Mouse (Mus musculus) ES-E14 (cell line): ENCODE data around the gene Nfatc2. TPM values are rescaled to one million over a fixed set of nuclear protein-coding genes. Genes with fewer than 3 reads are reported as not detected.

ENCODE experiments used
- DNase-seq: peaks from one replicate; pipeline ENCODE4 v3.0.0-alpha.2; 2013; ENCODE audit warnings: low read depth, low spot score
- H3K27ac ChIP-seq: 2 replicates; pipeline ENCODE4 v1.5.1; 2012; ENCODE audit warnings: low read depth, mild to moderate bottlenecking, low read length, moderate library complexity, mixed read lengths; ENCODE audit not compliant: poor library complexity, insufficient read depth, severe bottlenecking
- H3K36me3 ChIP-seq: 2 replicates; pipeline ENCODE4 v1.6.1; 2012; ENCODE audit warnings: mild to moderate bottlenecking, low read length, moderate library complexity, mixed read lengths; ENCODE audit not compliant: control insufficient read depth, poor library complexity, insufficient read depth, severe bottlenecking
- H3K4me1 ChIP-seq, 2 experiments: fragments of 150-350 bp in 1 of 2; sonication (generic) in 1 of 2; 2 replicates each; pipeline ENCODE4 v1.6.1; 2012; ENCODE audit warnings: low read length in 2 of 2, mild to moderate bottlenecking in 1 of 2, mixed read lengths in 1 of 2; ENCODE audit not compliant: control insufficient read depth in 2 of 2, insufficient read depth in 2 of 2, poor library complexity in 1 of 2
- H3K4me3 ChIP-seq, 2 experiments: fragments of 150-350 bp in 1 of 2; sonication (generic) in 1 of 2; 2 replicates each; pipeline ENCODE4 v1.5.1; 2012; ENCODE audit warnings: low read length in 2 of 2, low read depth in 1 of 2, mild to moderate bottlenecking in 1 of 2, mixed read lengths in 1 of 2; ENCODE audit not compliant: insufficient read depth in 1 of 2, poor library complexity in 1 of 2, severe bottlenecking in 1 of 2
- H3K9ac ChIP-seq: 2 replicates; pipeline ENCODE4 v1.6.1; 2012; ENCODE audit warnings: low read depth, mild to moderate bottlenecking, low read length, mixed read lengths; ENCODE audit not compliant: poor library complexity, insufficient read depth, severe bottlenecking
- H3K9me3 ChIP-seq: fragments of 150-350 bp; sonication (generic); 2 replicates; pipeline ENCODE4 v1.6.1; 2012; ENCODE audit warnings: low read depth, mild to moderate bottlenecking, low read length; ENCODE audit not compliant: control insufficient read depth, insufficient read depth
- CHD2 ChIP-seq: IDR thresholded peaks from 2 replicates; pipeline ENCODE4 v1.6.1; 2014; ENCODE audit warnings: mild to moderate bottlenecking, low read depth, low read length, inconsistent platforms
- HCFC1 ChIP-seq: IDR thresholded peaks from 2 replicates; pipeline ENCODE4 v1.6.1; 2012; ENCODE audit warnings: low read length, inconsistent platforms, borderline replicate concordance; ENCODE audit not compliant: insufficient read depth
- MAFK ChIP-seq: IDR thresholded peaks from 2 replicates; pipeline ENCODE4 v1.6.1; 2014; ENCODE audit warnings: mild to moderate bottlenecking, low read depth, low read length, inconsistent platforms; ENCODE audit not compliant: insufficient read depth
- ZC3H11A ChIP-seq: IDR thresholded peaks from 2 replicates; pipeline ENCODE4 v1.6.1; 2012; ENCODE audit warnings: low read depth, mild to moderate bottlenecking, inconsistent platforms, low read length, borderline replicate concordance
- ZNF384 ChIP-seq: IDR thresholded peaks from 2 replicates; pipeline ENCODE4 v1.6.1; 2012; ENCODE audit warnings: low read depth, low read length, inconsistent platforms
- in situ Hi-C, 2 experiments: fragments of 600-800 bp; cut with MboI; formaldehyde crosslinking; loops; one replicate each; pipeline ENCODE4 v1.15.1; 2025; ENCODE audit warnings: low sequenced_read_pairs in 2 of 2, inconsistent platforms in 1 of 2; ENCODE audit not compliant: unreplicated experiment in 2 of 2
- total RNA-seq: library from RNA; depleted of rRNA; stranded (reverse); fragments of 300-350 nt; gene quantifications from 2 replicates; pipeline ENCODE4 v1.2.3, GENCODE M21; 2012

The Nfatc2 gene
- total RNA-seq, 1 experiment, result 2.0 TPM

DNA sequence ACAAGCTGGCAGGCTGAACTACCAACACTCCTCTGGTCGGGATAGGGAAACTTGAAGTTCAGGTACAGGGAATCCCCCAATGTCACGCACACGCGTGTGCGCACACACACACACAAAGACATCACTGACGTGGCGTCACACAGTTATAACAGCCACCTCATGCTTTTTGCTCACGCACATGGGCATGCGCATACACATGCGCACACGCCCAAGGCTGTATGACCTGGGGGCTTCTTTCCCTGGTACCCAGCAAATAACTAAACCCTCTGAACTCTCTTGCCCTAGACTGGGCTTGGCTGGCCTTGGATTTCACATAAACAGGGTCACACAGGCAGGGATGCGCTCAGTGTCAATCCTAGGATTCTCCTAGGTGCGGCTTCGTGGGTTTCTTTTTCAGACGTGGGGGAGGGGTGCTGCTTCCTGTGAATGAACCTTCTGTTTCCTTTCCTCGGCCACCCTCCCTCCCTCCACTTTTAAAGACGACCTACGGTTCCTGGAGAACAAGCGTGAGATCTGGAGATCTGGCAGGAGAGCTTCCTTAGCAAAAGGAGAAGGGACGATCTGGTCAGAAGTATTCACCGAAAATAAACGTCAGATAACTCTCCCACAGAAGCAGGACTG, 21.1 kb downstream of the Nfatc2 start:
- DNase-seq, result no peak
- H3K4me1 ChIP-seq, result peaks cover 2 to 26% of the 10 kb centered on the region in 2 experiments; a peak in 3 of 4 replicates

DNA sequence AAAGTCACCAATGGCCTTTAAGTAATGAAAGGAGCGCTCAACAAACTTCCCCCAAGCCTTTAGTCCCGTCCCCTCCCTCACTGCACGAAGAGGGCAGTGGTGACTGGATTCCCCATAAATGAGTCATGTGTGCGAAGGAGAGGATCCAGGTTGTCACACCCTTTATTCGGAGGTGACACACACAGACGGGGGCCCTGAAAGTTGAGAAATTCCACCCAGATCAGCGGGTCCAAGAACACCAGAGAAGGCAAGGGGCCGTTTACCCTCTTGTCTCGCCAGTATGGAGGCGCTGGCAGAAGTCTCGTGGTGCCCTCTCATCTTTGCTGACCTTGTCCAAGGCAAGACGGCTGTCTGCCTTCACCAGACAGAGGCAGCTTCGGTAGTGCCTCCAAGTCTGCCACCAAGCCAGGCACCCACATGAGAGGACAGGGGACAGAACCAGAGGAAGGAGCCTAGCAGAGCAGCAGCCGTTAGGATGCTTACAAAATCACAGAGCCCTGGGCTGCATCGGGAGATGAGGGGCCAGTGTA, 21.8 kb downstream of the Nfatc2 start:
- no peak for TF ChIP-seq CHD2
- no peak for TF ChIP-seq ZC3H11A
- no peak for TF ChIP-seq MAFK
- no peak for TF ChIP-seq ZNF384
- no peak for TF ChIP-seq HCFC1
- H3K4me1 ChIP-seq, result peaks cover 2 to 26% of the 10 kb centered on the region in 2 experiments; a peak in 3 of 4 replicates
- no peak for DNase-seq
- in situ Hi-C loops, result no loop called here
- H3K27ac ChIP-seq, result no peak overlapping the region
- H3K9me3 ChIP-seq, result no peaks in the 10 kb centered on the region
- no peak overlapping the region for H3K9ac ChIP-seq
- H3K4me3 ChIP-seq, result no peak overlapping the region
- no peaks in the 10 kb centered on the region for H3K36me3 ChIP-seq

More for the DNA sequence above, 21.1 kb downstream of the Nfatc2 start:
- in situ Hi-C loops, result no loop called here
- TF ChIP-seq ZNF384 (no peak), CHD2 (no peak), HCFC1 (no peak), ZC3H11A (no peak), MAFK (no peak)
- Histone ChIP-seq H3K36me3 (no peaks in the 10 kb centered on the region), H3K9ac (no peak overlapping the region; the same call in 1 of the 2 replicates), H3K9me3 (no peaks in the 10 kb centered on the region), H3K27ac (no peak overlapping the region), H3K4me3 (no peak overlapping the region)

DNA sequence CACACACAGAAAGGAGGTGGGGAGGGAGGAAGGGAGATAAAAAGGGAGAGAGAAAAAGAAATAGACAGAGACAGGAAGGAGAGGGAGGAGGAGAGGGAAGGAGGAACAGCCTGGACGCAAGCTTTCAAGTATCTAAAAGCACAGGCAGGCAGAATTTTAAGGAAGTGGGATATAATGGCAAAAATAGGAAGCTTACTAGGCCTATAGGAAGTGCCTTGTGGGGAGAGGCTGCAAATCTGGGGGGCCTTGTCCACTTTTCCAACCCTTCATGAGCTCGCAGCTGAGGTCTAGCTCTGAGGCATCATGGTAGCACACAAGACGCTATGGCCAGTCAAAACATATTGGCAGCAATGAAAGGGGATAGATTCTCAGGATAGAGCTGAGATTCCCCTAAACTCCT, 22.3 kb downstream of the Nfatc2 start:
- H3K36me3 ChIP-seq, result no peaks in the 10 kb centered on the region
- no peaks in the 10 kb centered on the region for H3K9me3 ChIP-seq
- no peak overlapping the region for H3K9ac ChIP-seq
- no peak for DNase-seq
- H3K4me1 ChIP-seq, result peaks cover 2 to 23% of the 10 kb centered on the region in 2 experiments; a peak in 3 of 4 replicates
- TF ChIP-seq MAFK, result no peak
- no peak for TF ChIP-seq CHD2
- no peak for TF ChIP-seq ZC3H11A
- no peak for TF ChIP-seq HCFC1
- TF ChIP-seq ZNF384, result no peak
- no peak overlapping the region for H3K27ac ChIP-seq
- in situ Hi-C loops, result no loop called here
- no peak overlapping the region for H3K4me3 ChIP-seq

DNA sequence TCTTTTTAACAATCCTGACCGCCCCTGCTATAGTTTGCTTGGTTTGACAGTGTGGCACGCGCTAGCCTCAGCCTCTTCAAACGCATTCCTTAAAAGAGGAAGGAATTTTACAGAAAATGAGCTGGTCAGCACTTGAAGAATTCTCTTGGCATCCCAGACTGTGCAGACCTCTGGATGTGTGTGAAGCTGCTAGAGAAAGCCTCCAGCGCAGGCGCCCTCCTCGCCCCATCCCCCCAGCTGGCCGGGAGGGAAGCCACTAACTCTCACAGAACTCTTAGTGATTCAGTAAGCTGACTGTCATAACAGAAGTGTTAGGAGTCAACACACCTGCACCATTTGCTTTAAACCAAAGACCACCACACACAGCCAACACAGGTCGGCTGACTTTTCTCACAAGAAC, 23.3 kb downstream of the Nfatc2 start:
- H3K9me3 ChIP-seq, result no peaks in the 10 kb centered on the region
- no peak for DNase-seq
- peaks cover 2 to 18% of the 10 kb centered on the region in 2 experiments; a peak in 3 of 4 replicates for H3K4me1 ChIP-seq
- H3K4me3 ChIP-seq, result no peak overlapping the region
- H3K9ac ChIP-seq, result no peak overlapping the region
- in situ Hi-C loops, result no loop called here
- no peak overlapping the region for H3K27ac ChIP-seq
- TF ChIP-seq ZC3H11A (no peak), MAFK (no peak), CHD2 (no peak), ZNF384 (no peak), HCFC1 (no peak)
- no peaks in the 10 kb centered on the region for H3K36me3 ChIP-seq
